Mouse (Mus musculus) megakaryocyte progenitor cell, adult 5-6 weeks (primary cell): ENCODE measurements around the gene Kmt2d. TPM values are rescaled to one million over a fixed set of nuclear protein-coding genes. Genes with fewer than 3 reads are reported as not detected.
A peak's percentile ranks its signal among the peaks of the same experiment; 100 is the strongest.

Source experiments
- ATAC-seq: replicated peaks from 2 replicates; pipeline ENCODE4 v1.8.0; 2016; ENCODE audit warnings: mild to moderate bottlenecking, moderate TSS enrichment, inconsistent platforms; ENCODE audit not compliant: poor library complexity
- total RNA-seq, 2 experiments: library from RNA; stranded (forward) in 1 of 2; stranded (reverse) in 1 of 2; fragments of 157-497, 149-512 nt in 1 of 2; fragments of 200-1000 nt in 1 of 2; gene quantifications; 2 replicates each; pipeline versions ENCODE4 v1.2.3 to v1.2.4; 2015 to 2017

Gene Kmt2d
- total RNA-seq, 2 experiments from 2014 or later, result 29.0 to 43.3 TPM

DNA sequence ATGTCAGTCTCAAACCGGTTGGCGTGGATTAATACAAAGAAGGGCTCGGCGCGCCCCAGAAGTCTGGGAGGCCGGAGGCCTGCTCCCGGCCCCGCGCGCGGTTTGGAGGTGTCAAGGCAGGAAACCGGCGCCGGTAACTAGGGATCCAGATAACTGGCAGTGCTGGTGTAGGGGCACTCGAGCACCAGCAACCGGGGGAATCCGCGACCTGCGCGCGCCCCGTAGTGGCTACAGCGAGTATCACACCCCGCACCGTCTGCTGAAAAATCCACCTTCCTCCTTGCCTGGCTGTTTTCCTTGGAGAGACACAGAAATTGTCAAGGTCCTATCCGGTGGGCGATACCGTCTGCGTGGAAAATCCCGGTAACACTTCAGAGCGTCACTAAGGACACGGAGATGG is 67.0 kb downstream of the Kmt2d start:
- peak; percentile 73 for ATAC-seq

DNA sequence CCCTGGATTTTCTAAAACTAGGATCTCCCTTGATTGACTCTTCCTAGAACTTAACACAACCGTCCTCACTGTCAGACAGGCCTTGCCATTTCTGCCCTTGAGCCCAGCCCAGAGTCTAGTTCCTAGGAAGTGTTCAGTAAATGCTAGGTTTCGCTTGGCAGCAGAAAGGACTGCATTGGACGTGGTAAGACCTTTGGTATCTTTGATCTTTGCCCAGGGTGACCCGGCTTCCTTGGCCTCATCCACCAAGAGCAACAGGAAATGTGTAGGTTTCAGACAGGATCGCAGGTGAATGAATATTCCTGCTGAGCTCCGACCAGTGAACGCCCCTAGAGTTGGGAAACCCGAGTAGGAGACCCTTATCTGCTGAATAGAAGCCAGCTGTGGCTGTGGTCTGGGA is 68.1 kb downstream of the Kmt2d start:
- no peak for ATAC-seq

GRCm38 (mm10) chr15:98799396-98799795 is 71.6 kb downstream of the Kmt2d start:
- ATAC-seq, result peak; percentile 65

DNA sequence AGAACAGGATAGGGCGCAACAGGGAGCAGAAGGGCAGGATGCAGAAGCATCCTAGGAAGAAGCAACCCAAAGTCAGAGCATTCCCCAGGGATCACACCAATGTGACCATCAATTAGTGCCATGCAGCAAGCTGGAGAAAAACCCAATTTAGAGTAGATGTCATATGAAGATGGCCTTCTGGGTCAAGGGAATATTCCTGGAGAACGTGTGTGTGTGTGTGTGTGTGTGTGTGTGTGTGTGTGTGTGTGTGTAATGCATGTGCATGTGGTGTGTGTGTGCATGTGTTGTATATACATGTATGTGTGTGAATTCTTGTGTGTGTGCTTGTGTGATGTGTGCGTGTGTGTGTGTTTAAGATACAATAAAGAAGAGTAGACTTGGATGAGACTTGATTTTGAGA is 72.1 kb downstream of the Kmt2d start:
- no peak for ATAC-seq

- no peak for ATAC-seq
These were observed 73.0 kb downstream of the Kmt2d start for GRCm38 (mm10) chr15:98797835-98798492.

DNA sequence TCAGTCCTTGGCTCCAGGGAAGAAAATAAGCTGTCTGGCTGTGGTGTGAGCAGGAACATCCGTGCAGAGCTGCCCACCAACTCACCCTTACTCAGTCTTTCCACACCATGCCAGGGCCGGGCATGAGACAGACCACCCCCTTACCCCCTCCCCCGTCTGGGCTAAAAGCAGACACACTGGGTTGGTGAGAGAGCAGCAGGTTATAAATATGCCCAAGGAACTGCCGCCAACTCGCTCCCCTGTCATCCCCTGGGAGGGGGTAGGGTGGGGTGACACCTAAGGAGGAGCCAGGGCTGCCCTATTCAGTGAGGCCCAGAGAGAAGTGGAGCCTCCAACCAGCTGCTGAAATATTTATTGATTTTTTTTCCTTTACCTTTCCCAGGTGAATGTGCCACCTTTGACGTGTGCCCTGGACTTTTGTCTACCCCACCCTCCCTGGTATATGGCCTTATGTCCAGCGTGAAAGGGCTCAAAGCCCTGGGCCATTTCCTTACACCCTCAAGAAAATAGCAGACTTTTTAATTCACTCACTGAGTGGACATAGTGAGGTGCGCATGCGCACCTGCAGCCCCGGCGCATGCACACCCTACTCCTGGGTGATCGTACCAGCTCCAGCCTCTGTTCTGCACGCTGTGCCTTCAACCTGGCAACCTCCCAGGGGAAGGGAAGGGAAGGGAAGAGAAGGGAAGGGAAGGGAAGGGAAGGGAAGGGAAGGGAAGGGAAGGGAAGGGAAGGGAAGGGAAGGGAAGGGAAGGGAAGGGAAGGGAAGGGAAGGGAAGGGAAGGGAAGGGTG is 74.0 kb downstream of the Kmt2d start:
- no peak for ATAC-seq

GRCm38 (mm10) chr15:98793141-98793698 is 77.8 kb downstream of the Kmt2d start:
- no peak for ATAC-seq

DNA sequence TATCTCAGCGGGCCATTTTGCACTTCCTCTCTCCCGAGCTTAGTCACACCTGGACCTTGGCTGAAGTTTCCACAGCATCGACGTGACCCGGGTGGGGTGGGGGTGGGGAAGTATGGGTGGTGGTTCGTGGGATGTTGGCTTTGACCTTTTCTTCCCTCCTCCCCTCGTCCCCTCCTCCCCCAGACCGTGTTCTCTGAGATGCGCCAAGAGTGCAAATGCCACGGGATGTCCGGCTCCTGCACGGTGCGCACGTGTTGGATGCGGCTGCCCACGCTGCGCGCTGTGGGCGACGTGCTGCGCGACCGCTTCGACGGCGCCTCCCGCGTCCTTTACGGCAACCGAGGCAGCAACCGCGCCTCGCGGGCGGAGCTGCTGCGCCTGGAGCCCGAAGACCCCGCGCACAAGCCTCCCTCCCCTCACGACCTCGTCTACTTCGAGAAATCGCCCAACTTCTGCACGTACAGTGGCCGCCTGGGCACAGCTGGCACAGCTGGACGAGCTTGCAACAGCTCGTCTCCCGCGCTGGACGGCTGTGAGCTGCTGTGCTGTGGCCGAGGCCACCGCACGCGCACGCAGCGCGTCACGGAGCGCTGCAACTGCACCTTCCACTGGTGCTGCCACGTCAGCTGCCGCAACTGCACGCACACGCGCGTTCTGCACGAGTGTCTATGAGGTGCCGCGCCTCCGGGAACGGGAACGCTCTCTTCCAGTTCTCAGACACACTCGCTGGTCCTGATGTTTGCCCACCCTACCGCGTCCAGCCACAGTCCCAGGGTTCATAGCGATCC is 78.6 kb downstream of the Kmt2d start:
- ATAC-seq, result no peak

- ATAC-seq, result no peak
These were observed 79.2 kb downstream of the Kmt2d start for GRCm38 (mm10) chr15:98791771-98792170.

DNA sequence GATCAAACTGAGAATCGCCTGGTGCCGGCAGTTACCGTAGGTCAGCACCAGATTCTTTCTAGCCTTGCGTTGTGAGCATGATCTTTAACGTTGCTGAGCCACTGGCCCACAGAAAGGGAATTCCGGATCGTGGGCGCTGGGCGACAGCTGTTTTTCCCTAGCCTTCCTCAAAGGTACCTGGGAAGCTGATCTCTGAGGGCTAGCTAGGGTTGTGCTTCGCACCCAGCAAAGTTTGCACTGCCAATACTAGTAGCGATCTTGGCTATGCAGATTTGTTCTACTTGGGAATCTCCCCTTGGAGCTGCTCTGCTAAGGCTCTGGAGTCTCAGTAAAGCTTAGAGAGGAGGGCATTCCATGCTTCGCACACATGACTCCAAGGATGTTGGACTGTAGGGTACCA is 79.8 kb downstream of the Kmt2d start:
- ATAC-seq, result no peak

DNA sequence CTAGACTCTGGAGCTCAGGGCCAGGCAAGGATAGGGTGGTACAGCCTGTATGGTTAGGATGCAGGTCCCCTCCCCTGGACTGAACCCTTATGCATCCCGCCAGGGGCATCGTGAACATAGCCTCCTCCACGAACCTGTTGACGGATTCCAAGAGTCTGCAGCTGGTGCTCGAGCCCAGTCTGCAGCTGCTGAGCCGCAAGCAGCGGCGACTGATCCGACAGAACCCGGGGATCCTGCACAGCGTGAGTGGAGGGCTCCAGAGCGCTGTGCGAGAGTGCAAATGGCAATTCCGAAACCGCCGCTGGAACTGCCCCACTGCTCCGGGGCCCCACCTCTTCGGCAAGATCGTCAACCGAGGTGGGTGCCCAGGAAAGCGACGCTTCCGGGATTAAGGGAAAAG is 80.2 kb downstream of the Kmt2d start:
- ATAC-seq, result no peak

GRCm38 (mm10) chr15:98789661-98790535 is 81.1 kb downstream of the Kmt2d start, which contains the start of gene Wnt1:
Wnt1 (plus strand) TSS chr15:98789857.
- no peak for ATAC-seq

DNA sequence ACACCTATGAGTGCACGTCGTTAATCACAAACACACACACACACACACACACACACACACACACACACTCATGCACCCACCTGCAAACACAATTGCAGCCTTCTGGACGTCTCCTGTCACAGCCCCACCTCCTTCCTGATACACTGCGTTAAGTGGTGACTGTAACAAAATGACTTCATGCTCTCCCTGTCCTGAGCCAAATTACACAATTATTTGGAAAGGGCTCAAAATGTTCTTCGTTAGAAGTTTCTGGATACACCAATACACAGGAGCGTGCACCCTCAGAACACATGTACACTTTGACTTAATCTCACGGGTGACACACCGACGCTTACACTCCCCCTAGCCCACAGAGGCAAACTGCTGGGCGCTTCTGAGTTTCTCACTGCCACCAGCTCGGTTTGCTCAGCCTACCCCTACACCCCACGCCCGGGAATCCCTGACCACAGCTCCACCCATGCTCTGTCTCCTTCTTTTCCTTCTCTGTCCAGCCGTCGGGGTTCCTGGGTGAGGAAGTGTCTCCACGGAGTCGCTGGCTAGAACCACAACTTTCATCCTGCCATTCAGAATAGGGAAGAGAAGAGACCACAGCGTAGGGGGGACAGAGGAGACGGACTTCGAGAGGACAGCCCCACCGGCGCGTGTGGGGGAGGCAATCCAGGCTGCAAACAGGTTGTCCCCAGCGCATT is 81.9 kb downstream of the Kmt2d start:
- peak; percentile 54 for ATAC-seq

- ATAC-seq, result 0 out of 2 replicates have a peak, but pooled peaks have one; percentile 41
These were observed 83.1 kb downstream of the Kmt2d start for GRCm38 (mm10) chr15:98787930-98788329.

- ATAC-seq, result peak; percentile 59
These were observed 85.3 kb downstream of the Kmt2d start for GRCm38 (mm10) chr15:98785744-98786143.

Other genes starting within 250 kb of the Kmt2d start
- not detected in 2 replicates for gene Cacnb3, start 240.4 kb downstream of the Kmt2d start, total RNA-seq (2015)
- not detected in 2 replicates for gene Cacnb3, start 240.4 kb downstream of the Kmt2d start, total RNA-seq (2017)
- gene Ddx23, start 208.3 kb downstream of the Kmt2d start, total RNA-seq (2015), result 22.1 and 25.0 TPM in 2 replicates
- 88.0 and 121 TPM in 2 replicates for gene Ddx23, start 208.3 kb downstream of the Kmt2d start, total RNA-seq (2017)
- 1.1 and 1.7 TPM in 2 replicates for gene Rnd1, start 193.7 kb downstream of the Kmt2d start, total RNA-seq (2015)
- 3.3 and 3.5 TPM in 2 replicates for gene Rnd1, start 193.7 kb downstream of the Kmt2d start, total RNA-seq (2017)
- not detected in 2 replicates for gene Ccdc65, start 163.0 kb downstream of the Kmt2d start, total RNA-seq (2015)
- not detected in 2 replicates for gene Ccdc65, start 163.0 kb downstream of the Kmt2d start, total RNA-seq (2017)
- gene Fkbp11, start 143.0 kb downstream of the Kmt2d start, total RNA-seq (2015), result 45.2 and 50.0 TPM in 2 replicates
- gene Fkbp11, start 143.0 kb downstream of the Kmt2d start, total RNA-seq (2017), result 35.5 and 62.3 TPM in 2 replicates
- 32.3 and 35.2 TPM in 2 replicates for gene Arf3, start 108.0 kb downstream of the Kmt2d start, total RNA-seq (2015)
- gene Arf3, start 108.0 kb downstream of the Kmt2d start, total RNA-seq (2017), result 32.2 and 36.9 TPM in 2 replicates
- gene Wnt10b, start 93.1 kb downstream of the Kmt2d start, total RNA-seq (2015), result 0.22 TPM in 1 of 2 replicates, not detected in the other
- 0.54 TPM in 1 of 2 replicates, not detected in the other for gene Wnt10b, start 93.1 kb downstream of the Kmt2d start, total RNA-seq (2017)
- not detected in 2 replicates for gene Wnt1, start 81.3 kb downstream of the Kmt2d start, total RNA-seq (2015)
- not detected in 2 replicates for gene Wnt1, start 81.3 kb downstream of the Kmt2d start, total RNA-seq (2017)
- gene Ddn, start 61.7 kb downstream of the Kmt2d start, total RNA-seq (2015), result not detected in 2 replicates
- under 0.01 and 0.10 TPM in 2 replicates for gene Ddn, start 61.7 kb downstream of the Kmt2d start, total RNA-seq (2017)
- gene Prkag1, start 39.7 kb downstream of the Kmt2d start, total RNA-seq (2015), result 38.4 and 50.6 TPM in 2 replicates
- 97.3 and 105 TPM in 2 replicates for gene Prkag1, start 39.7 kb downstream of the Kmt2d start, total RNA-seq (2017)
- gene Rhebl1, start 23.3 kb upstream of the Kmt2d start, total RNA-seq (2015), result 10.7 and 17.8 TPM in 2 replicates
- gene Rhebl1, start 23.3 kb upstream of the Kmt2d start, total RNA-seq (2017), result 5.4 and 7.9 TPM in 2 replicates
- gene Dhh, start 27.3 kb upstream of the Kmt2d start, total RNA-seq (2015), result not detected in 2 replicates
- gene Dhh, start 27.3 kb upstream of the Kmt2d start, total RNA-seq (2017), result not detected in 2 replicates
- gene Lmbr1l, start 47.0 kb upstream of the Kmt2d start, total RNA-seq (2015), result 5.2 and 5.6 TPM in 2 replicates
- 3.8 and 9.4 TPM in 2 replicates for gene Lmbr1l, start 47.0 kb upstream of the Kmt2d start, total RNA-seq (2017)
- 2,787 and 2,962 TPM in 2 replicates for gene Tuba1b, start 63.4 kb upstream of the Kmt2d start, total RNA-seq (2015)
- gene Tuba1b, start 63.4 kb upstream of the Kmt2d start, total RNA-seq (2017), result 767 and 827 TPM in 2 replicates
- gene Gm49450, start 82.3 kb upstream of the Kmt2d start, total RNA-seq (2015), result 0.69 and 1.1 TPM in 2 replicates
- not detected in 2 replicates for gene Gm49450, start 82.3 kb upstream of the Kmt2d start, total RNA-seq (2017)
- 30.3 and 33.5 TPM in 2 replicates for gene Tuba1a, start 82.5 kb upstream of the Kmt2d start, total RNA-seq (2015)
- gene Tuba1a, start 82.5 kb upstream of the Kmt2d start, total RNA-seq (2017), result 15.3 and 22.2 TPM in 2 replicates
- gene Tuba1c, start 158.7 kb upstream of the Kmt2d start, total RNA-seq (2015), result 187 and 190 TPM in 2 replicates
- gene Tuba1c, start 158.7 kb upstream of the Kmt2d start, total RNA-seq (2017), result 79.3 and 105 TPM in 2 replicates
- 0.07 TPM in 1 of 2 replicates, not detected in the other for gene Prph, start 184.0 kb upstream of the Kmt2d start, total RNA-seq (2015)
- gene Prph, start 184.0 kb upstream of the Kmt2d start, total RNA-seq (2017), result not detected in 2 replicates
- 28.0 and 30.5 TPM in 2 replicates for gene Troap, start 203.4 kb upstream of the Kmt2d start, total RNA-seq (2015)
- 19.8 and 25.7 TPM in 2 replicates for gene Troap, start 203.4 kb upstream of the Kmt2d start, total RNA-seq (2017)
- not detected in 2 replicates for gene C1ql4, start 216.6 kb upstream of the Kmt2d start, total RNA-seq (2015)
- gene C1ql4, start 216.6 kb upstream of the Kmt2d start, total RNA-seq (2017), result not detected in 2 replicates
- not detected in 2 replicates for gene Dnajc22, start 222.0 kb upstream of the Kmt2d start, total RNA-seq (2015)
- not detected in 2 replicates for gene Dnajc22, start 222.0 kb upstream of the Kmt2d start, total RNA-seq (2017)